Mouse (Mus musculus) liver, embryonic 13.5 days (tissue): ENCODE measurements around the gene Myo1f. TPM values are rescaled to one million over a fixed set of nuclear protein-coding genes. Genes with fewer than 3 reads are reported as not detected.

Experiments used
- ATAC-seq: fragments of 200-750 bp; cut with Nextera tagmentation; 2 replicates; pipeline ENCODE4 v1.8.0; 2017; ENCODE audit warnings: low read depth, mild to moderate bottlenecking, moderate number of reproducible peaks, moderate library complexity
- DNase-seq: peaks from one replicate; pipeline ENCODE4 v3.0.0; 2022
- H3K27ac ChIP-seq: fragments of 300-500 bp; sonication (generic); 2 replicates; pipeline ENCODE4 v1.5.1; 2015; ENCODE audit warnings: moderate library complexity, mild to moderate bottlenecking, inconsistent platforms
- H3K27me3 ChIP-seq: fragments of 300-500 bp; sonication (generic); 2 replicates; pipeline ENCODE4 v1.6.1; 2015; ENCODE audit warnings: mild to moderate bottlenecking, inconsistent platforms
- H3K36me3 ChIP-seq: fragments of 300-500 bp; sonication (generic); 2 replicates; pipeline ENCODE4 v1.6.1; 2015; ENCODE audit warnings: mild to moderate bottlenecking, inconsistent platforms
- H3K4me1 ChIP-seq: fragments of 300-500 bp; sonication (generic); replicated peaks from 2 replicates; pipeline ENCODE4 v1.6.1; 2015; ENCODE audit warnings: inconsistent platforms
- H3K4me2 ChIP-seq: fragments of 300-500 bp; sonication (generic); 2 replicates; pipeline ENCODE4 v1.6.1; 2015; ENCODE audit warnings: inconsistent platforms, mild to moderate bottlenecking, moderate library complexity
- H3K4me3 ChIP-seq: fragments of 300-500 bp; sonication (generic); replicated peaks from 2 replicates; pipeline ENCODE4 v1.5.1; 2015; ENCODE audit warnings: mild to moderate bottlenecking, inconsistent platforms
- H3K9ac ChIP-seq: fragments of 300-500 bp; sonication (generic); 2 replicates; pipeline ENCODE4 v1.6.1; 2015; ENCODE audit warnings: mild to moderate bottlenecking, inconsistent platforms
- H3K9me3 ChIP-seq: fragments of 300-500 bp; sonication (generic); replicated peaks from 2 replicates; pipeline ENCODE4 v1.6.1; 2016; ENCODE audit warnings: inconsistent platforms
- WGBS: fragments of 180-500 bp; shearing (Covaris S2); methylation state at CpG from one replicate; pipeline ENCODE4 v1.1.7; 2015; ENCODE audit not compliant: insufficient replicate concordance; 5-methylcytosine and 5-hydroxymethylcytosine counted together
- polyA plus RNA-seq: library from polyadenylated mRNA; unstranded; fragments of >200 nt; fragmentation: Nextera tagmentation; extraction: Ambion mirVana; gene quantifications from 2 replicates; pipeline ENCODE4 v1.2.1, GENCODE M21; 2015

The Myo1f gene
- 6.3 and 6.5 TPM in 2 replicates for polyA plus RNA-seq

GRCm38 (mm10) chr17:33555223-33555855 is at the start of gene Myo1f:
TSS of gene Myo1f (plus strand) at chr17:33555707.
- Histone ChIP-seq H3K27me3 (no peaks in the 10 kb centered on the region), H3K9me3 (no peaks in the 10 kb centered on the region), H3K4me3 (no peak within 1 kb of the TSS; the same call in 1 of the 2 replicates), H3K27ac (no peak within 1 kb of the TSS), H3K4me2 (peak within 1 kb of the TSS; percentile 11; the same call in 1 of the 2 replicates), H3K36me3 (0 out of 2 replicates have a peak, but pooled peaks cover 9% of the 10 kb centered on the region), H3K4me1 (0 out of 2 replicates have a peak, but pooled peaks cover 2% of the 10 kb centered on the region), H3K9ac (no peak within 1 kb of the TSS)
- ATAC-seq (peak; percentile 45), DNase-seq (no peak)
- WGBS, result 11% methylated on average over 6 of the region's 6 CpGs

- DNase-seq, result no peak
- H3K36me3 ChIP-seq, result no peaks in the 10 kb centered on the region
Measured at GRCm38 (mm10) chr17:33508386-33508785, 47.1 kb upstream of the Myo1f start.

GRCm38 (mm10) chr17:33510172-33510571 is 45.3 kb upstream of the Myo1f start:
- no peak overlapping the region for H3K27ac ChIP-seq
- no peaks in the 10 kb centered on the region for H3K4me1 ChIP-seq
- no peak for ATAC-seq
- no peak overlapping the region for H3K9ac ChIP-seq
- no peak for DNase-seq
- WGBS, result 58% methylated on average over 5 of the region's 5 CpGs
- H3K4me2 ChIP-seq, result no peak overlapping the region
- H3K27me3 ChIP-seq, result no peaks in the 10 kb centered on the region
- H3K36me3 ChIP-seq, result no peaks in the 10 kb centered on the region
- H3K4me3 ChIP-seq, result no peak overlapping the region
- no peaks in the 10 kb centered on the region for H3K9me3 ChIP-seq

More at GRCm38 (mm10) chr17:33508386-33508785, 47.1 kb upstream of the Myo1f start:
- ATAC-seq, result no peak
- Histone ChIP-seq H3K4me2 (no peak overlapping the region), H3K27me3 (no peaks in the 10 kb centered on the region), H3K4me1 (peaks cover 4% of the 10 kb centered on the region; the same call in 1 of the 2 replicates), H3K9ac (no peak overlapping the region), H3K4me3 (no peak overlapping the region), H3K27ac (no peak overlapping the region), H3K9me3 (no peaks in the 10 kb centered on the region)
- 68% methylated on average over 1 of the region's 1 CpGs for WGBS

- WGBS, result 26% methylated on average over 2 of the region's 2 CpGs
- Histone ChIP-seq H3K4me2 (no peak overlapping the region), H3K27me3 (no peaks in the 10 kb centered on the region), H3K9me3 (no peaks in the 10 kb centered on the region), H3K27ac (no peak overlapping the region), H3K36me3 (no peaks in the 10 kb centered on the region), H3K4me1 (no peaks in the 10 kb centered on the region), H3K9ac (no peak overlapping the region), H3K4me3 (no peak overlapping the region)
- DNase-seq, result no peak
- no peak for ATAC-seq
Measured at GRCm38 (mm10) chr17:33512441-33513415, 42.8 kb upstream of the Myo1f start.

GRCm38 (mm10) chr17:33513874-33514273 is 41.6 kb upstream of the Myo1f start:
- no peaks in the 10 kb centered on the region for H3K4me1 ChIP-seq
- H3K27me3 ChIP-seq, result no peaks in the 10 kb centered on the region
- 72% methylated on average over 5 of the region's 5 CpGs for WGBS

GRCm38 (mm10) chr17:33520366-33520765 is 35.1 kb upstream of the Myo1f start:
- no peak for DNase-seq
- H3K4me3 ChIP-seq, result no peak overlapping the region
- no peak overlapping the region for H3K9ac ChIP-seq
- peaks cover 13% of the 10 kb centered on the region for H3K4me1 ChIP-seq
- no peaks in the 10 kb centered on the region for H3K9me3 ChIP-seq
- H3K27ac ChIP-seq, result no peak overlapping the region
- 0 out of 2 replicates have a peak, but pooled peaks cover 6% of the 10 kb centered on the region for H3K27me3 ChIP-seq
- ATAC-seq, result no peak
- 8% methylated on average over 1 of the region's 1 CpGs for WGBS
- H3K4me2 ChIP-seq, result no peak overlapping the region
- no peaks in the 10 kb centered on the region for H3K36me3 ChIP-seq

More at GRCm38 (mm10) chr17:33513874-33514273, 41.6 kb upstream of the Myo1f start:
- Histone ChIP-seq H3K4me2 (no peak overlapping the region), H3K9me3 (no peaks in the 10 kb centered on the region), H3K9ac (no peak overlapping the region), H3K4me3 (no peak overlapping the region), H3K36me3 (no peaks in the 10 kb centered on the region), H3K27ac (no peak overlapping the region)
- ATAC-seq (no peak), DNase-seq (no peak)

GRCm38 (mm10) chr17:33523431-33523917 is 32.0 kb upstream of the Myo1f start:
- H3K27me3 ChIP-seq, result 0 out of 2 replicates have a peak, but pooled peaks cover 6% of the 10 kb centered on the region
- WGBS, result 15% methylated on average over 12 of the region's 13 CpGs
- H3K4me2 ChIP-seq, result peak overlapping the region; percentile 72
- H3K4me1 ChIP-seq, result peaks cover 18% of the 10 kb centered on the region
- peak; percentile 25; the same call in 1 of the 2 replicates for ATAC-seq
- peak overlapping the region; percentile 60; the same call in 1 of the 2 replicates for H3K9ac ChIP-seq
- DNase-seq, result no peak
- H3K4me3 ChIP-seq, result peak overlapping the region; percentile 62
- H3K9me3 ChIP-seq, result no peaks in the 10 kb centered on the region
- H3K27ac ChIP-seq, result no peak overlapping the region
- H3K36me3 ChIP-seq, result peaks cover 4% of the 10 kb centered on the region; the same call in 1 of the 2 replicates

GRCm38 (mm10) chr17:33523918-33524755 is 31.4 kb upstream of the Myo1f start, which contains the start of gene Adamts10:
TSS of gene Adamts10 (plus strand) at chr17:33524204.
- Histone ChIP-seq H3K27ac (peak within 1 kb of the TSS; percentile 39; the same call in 1 of the 2 replicates), H3K9ac (peak within 1 kb of the TSS; percentile 60), H3K27me3 (0 out of 2 replicates have a peak, but pooled peaks cover 6% of the 10 kb centered on the region), H3K4me2 (peak within 1 kb of the TSS; percentile 72), H3K4me1 (peaks cover 18% of the 10 kb centered on the region), H3K4me3 (peak within 1 kb of the TSS; percentile 62), H3K9me3 (no peaks in the 10 kb centered on the region), H3K36me3 (peaks cover 8% of the 10 kb centered on the region; the same call in 1 of the 2 replicates)
- DNase-seq, result peak; percentile 27
- ATAC-seq, result peak; percentile 65
- under 1% methylated on average over 44 of the region's 44 CpGs for WGBS

GRCm38 (mm10) chr17:33524806-33525373 is 30.6 kb upstream of the Myo1f start:
- Histone ChIP-seq H3K9me3 (no peaks in the 10 kb centered on the region), H3K4me2 (peak overlapping the region; percentile 72), H3K9ac (peak overlapping the region; percentile 60), H3K4me3 (peak overlapping the region; percentile 62), H3K27ac (peak overlapping the region; percentile 39; the same call in 1 of the 2 replicates), H3K36me3 (peaks cover 9% of the 10 kb centered on the region; the same call in 1 of the 2 replicates), H3K4me1 (peaks cover 18% of the 10 kb centered on the region), H3K27me3 (0 out of 2 replicates have a peak, but pooled peaks cover 6% of the 10 kb centered on the region)
- ATAC-seq, result peak; percentile 22; the same call in 1 of the 2 replicates
- WGBS, result 28% methylated on average over 2 of the region's 2 CpGs
- no peak for DNase-seq

GRCm38 (mm10) chr17:33526506-33526905 is 29.0 kb upstream of the Myo1f start:
- 0 out of 2 replicates have a peak, but pooled peaks cover 6% of the 10 kb centered on the region for H3K27me3 ChIP-seq
- ATAC-seq (no peak), DNase-seq (no peak)
- peaks cover 18% of the 10 kb centered on the region for H3K4me1 ChIP-seq
- H3K27ac ChIP-seq, result no peak overlapping the region
- no peak overlapping the region for H3K4me2 ChIP-seq
- WGBS, result 72% methylated on average over 3 of the region's 3 CpGs
- H3K36me3 ChIP-seq, result peaks cover 12% of the 10 kb centered on the region; the same call in 1 of the 2 replicates
- H3K9me3 ChIP-seq, result no peaks in the 10 kb centered on the region
- H3K4me3 ChIP-seq, result no peak overlapping the region
- no peak overlapping the region for H3K9ac ChIP-seq
